Mouse (Mus musculus) erythroblast, embryonic 14.5 days (primary cell): Measurements from ENCODE around the gene Kng1.

Experiments
- GATA1 ChIP-seq: IDR thresholded peaks from 2 replicates; pipeline ENCODE4 v1.6.1; 2012; ENCODE audit warnings: low read length, inconsistent platforms, mixed read lengths
- TAL1 ChIP-seq: IDR thresholded peaks from 3 replicates; pipeline ENCODE4 v1.6.1; 2012; ENCODE audit warnings: low read length, inconsistent platforms, mixed read lengths

DNA sequence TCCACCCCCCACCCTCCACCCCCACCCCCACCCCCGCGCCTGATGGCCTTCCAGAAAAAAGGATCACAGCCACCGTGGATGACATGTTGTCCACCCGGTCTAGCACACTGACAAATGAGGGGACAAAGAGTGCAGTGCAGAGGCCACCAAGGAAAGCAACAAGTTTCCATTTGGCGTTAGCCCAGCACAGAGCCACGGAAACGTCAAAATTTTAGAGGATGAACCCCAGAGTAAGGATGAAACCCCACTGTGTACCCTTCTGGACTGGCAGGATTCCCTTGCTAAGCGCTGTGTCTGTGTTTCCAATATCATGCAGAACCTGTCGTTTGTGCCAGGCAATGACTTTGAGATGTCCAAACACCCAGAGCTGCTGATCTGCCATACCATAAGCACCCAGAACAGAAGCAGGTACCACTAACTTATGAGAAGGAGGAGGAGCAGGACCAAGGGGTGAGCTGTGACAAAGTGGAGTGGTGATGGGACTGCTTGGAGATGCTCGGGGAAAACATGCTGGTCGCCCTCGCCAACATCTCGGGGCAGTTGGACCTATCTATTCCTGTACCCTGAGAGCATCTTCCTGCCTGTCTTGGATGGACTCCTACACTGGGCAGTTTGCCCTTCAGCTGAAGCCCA, 35.8 kb downstream of the Kng1 start:
- TF ChIP-seq GATA1 (no peak), TAL1 (no peak)
